20 mouse cellular contexts compared by ENCODE assay signal in genomic region chr15:68508190-68508589, GRCm38 (mm10).
A peak's percentile ranks its signal among the peaks of the same experiment; 100 is the strongest.
DNase-seq lines count a peak whose midpoint lies in the region; ATAC-seq and TF ChIP-seq lines count a peak whose summit lies in the region.
"Had no signal": no experiment of that assay in that cellular context is flagged by ENCODE, and none has a peak within 500 bp of the region (broad histone marks: within the 10 kb centered on the region; RNA-seq: fewer than 3 reads in every experiment).

No protein-coding gene starts in this region.

- no peaks in the 10 kb centered on the region for H3K27me3 ChIP-seq in kidney, adult 2 months (replicated peaks; ENCODE audit: control insufficient read depth, insufficient read depth, low read length)
- H3K27me3 ChIP-seq in kidney, embryonic 14.5 days (ENCODE audit: control insufficient read depth, insufficient read depth, low read length): no peaks in the 10 kb centered on the region
- H3K27me3 ChIP-seq in lung, embryonic 15.5 days: no peaks in the 10 kb centered on the region
- no peaks in the 10 kb centered on the region for H3K27me3 ChIP-seq in Patski
- H3K27me3 ChIP-seq: CH12.LX; forebrain, embryonic 13.5 days; hindbrain, embryonic 12.5 days had no signal

- 50% methylated on average over 5 of the region's 5 CpGs for WGBS in kidney, adult 2 months
- WGBS in kidney, embryonic 14.5 days: 60% methylated on average over 5 of the region's 5 CpGs
- WGBS in lung, embryonic 15.5 days: 48% methylated on average over 5 of the region's 5 CpGs

- TF ChIP-seq POLR2A in kidney, adult 2 months (IDR thresholded peaks at IDR 0.05; ENCODE audit: low read depth, low read length): no peak

- no peaks in the 10 kb centered on the region for H3K9me3 ChIP-seq in kidney, embryonic 14.5 days (ENCODE audit: control insufficient read depth, low read length)
- H3K9me3 ChIP-seq in lung, embryonic 15.5 days: no peaks in the 10 kb centered on the region
- H3K9me3 ChIP-seq: embryonic facial prominence, embryonic 10.5 days; forebrain, embryonic 13.5 days; hindbrain, embryonic 12.5 days had no signal

- no peaks in the 10 kb centered on the region for H3K36me3 ChIP-seq in kidney, adult 2 months (ENCODE audit: control insufficient read depth, insufficient read depth, low read length)
- H3K36me3 ChIP-seq in kidney, embryonic 14.5 days (ENCODE audit: control insufficient read depth, insufficient read depth, low read length): no peaks in the 10 kb centered on the region
- H3K36me3 ChIP-seq in lung, embryonic 15.5 days: no peaks in the 10 kb centered on the region
- H3K36me3 ChIP-seq: embryonic facial prominence, embryonic 10.5 days; hindbrain, embryonic 12.5 days had no signal

- DNase-seq in kidney, adult 2 months: peak; percentile 17
- no peak for DNase-seq in kidney, postnatal 25 days
- DNase-seq in kidney, postnatal 10 days: peak; percentile 5
- no peak for DNase-seq in lung, postnatal 4 days
- peak; percentile 19 for DNase-seq in Patski (ENCODE audit: low read depth, low spot score)
- DNase-seq in gastrocnemius, adult 2 months: no peak
- DNase-seq: adrenal gland, adult 8-10 months; adrenal gland, postnatal 36 days; cerebellum, adult 2 months; forebrain, postnatal 0 days; gastrocnemius, postnatal 25 days; heart, postnatal 10 days; heart, postnatal 4 days had no signal

- no peak overlapping the region for H3K4me3 ChIP-seq in kidney, adult 2 months (ENCODE audit: insufficient read depth, low read depth, low read length)
- no peak overlapping the region for H3K4me3 ChIP-seq in kidney, embryonic 14.5 days (ENCODE audit: low read length)
- H3K4me3 ChIP-seq in lung, embryonic 15.5 days: no peak overlapping the region
- no peak overlapping the region for H3K4me3 ChIP-seq in gastrocnemius, adult 2 months
- H3K4me3 ChIP-seq: embryonic facial prominence, embryonic 10.5 days; forebrain, embryonic 13.5 days; hindbrain, embryonic 12.5 days had no signal

- H3K27ac ChIP-seq in kidney, adult 2 months (ENCODE audit: insufficient read depth, low read depth, low read length): no peak overlapping the region; the same call in 1 of the 2 replicates
- no peak overlapping the region for H3K27ac ChIP-seq in kidney, embryonic 14.5 days (ENCODE audit: low read depth, low read length)
- H3K27ac ChIP-seq in lung, embryonic 15.5 days: no peak overlapping the region
- no peak overlapping the region for H3K27ac ChIP-seq in gastrocnemius, adult 2 months
- H3K27ac ChIP-seq: embryonic facial prominence, embryonic 10.5 days; forebrain, embryonic 13.5 days; hindbrain, embryonic 12.5 days had no signal

- intact Hi-C loops in gastrocnemius, adult 2 months (cut with DNase I): no loop called here

- in situ Hi-C loops in Patski (cut with MboI; ENCODE audit: low pct_unique_long_range_greater_than_20kb): no loop called here

- no peak overlapping the region for H3K4me2 ChIP-seq in kidney, embryonic 14.5 days (replicated peaks; ENCODE audit: low read depth, low read length)
- no peak overlapping the region for H3K4me2 ChIP-seq in lung, embryonic 15.5 days
- H3K4me2 ChIP-seq: forebrain, embryonic 13.5 days; hindbrain, embryonic 12.5 days had no signal

- no peaks in the 10 kb centered on the region; the same call in 1 of the 2 replicates for H3K4me1 ChIP-seq in kidney, adult 2 months (ENCODE audit: control insufficient read depth, insufficient read depth, low read length)
- no peaks in the 10 kb centered on the region for H3K4me1 ChIP-seq in kidney, embryonic 14.5 days (ENCODE audit: control insufficient read depth, insufficient read depth, low read length)
- H3K4me1 ChIP-seq in lung, embryonic 15.5 days: no peaks in the 10 kb centered on the region
- H3K4me1 ChIP-seq: embryonic facial prominence, embryonic 10.5 days; hindbrain, embryonic 12.5 days had no signal

- no peak overlapping the region for H3K9ac ChIP-seq in kidney, embryonic 14.5 days (ENCODE audit: low read depth, low read length)
- H3K9ac ChIP-seq in lung, embryonic 15.5 days: no peak overlapping the region
- H3K9ac ChIP-seq: forebrain, embryonic 13.5 days; forebrain, postnatal 0 days; hindbrain, embryonic 12.5 days had no signal

- ATAC-seq in kidney, embryonic 14.5 days (ENCODE audit: low FRiP score, low TSS enrichment): no peak
- ATAC-seq in lung, embryonic 15.5 days (ENCODE audit: borderline replicate concordance, extremely low read depth, low FRiP score, low TSS enrichment): peak; percentile 62; the same call in 1 of the 2 replicates
- no peak for ATAC-seq in Patski
- ATAC-seq: forebrain, embryonic 13.5 days; forebrain, postnatal 0 days; hindbrain, embryonic 16.5 days had no signal

- CTCF ChIA-PET in Patski (lab: Charles Lee): no interaction called here

- no peak for TF ChIP-seq CTCF in kidney, adult 2 months (conservative IDR thresholded peaks at IDR 0.05; ENCODE audit: insufficient read depth, insufficient read length, low read depth, low read length)
- TF ChIP-seq CTCF in Patski (IDR thresholded peaks at IDR 0.05): no peak
- TF ChIP-seq CTCF in gastrocnemius, adult 2 months (IDR thresholded peaks at IDR 0.05): no peak

- POLR2A ChIA-PET in Patski (lab: Charles Lee): no interaction called here

Comparison
In these comparisons a context has a peak if more than half of its experiments do, and no peak if none do; other contexts are left out.
1. DNase-seq: peak in kidney, adult 2 months (single experiment), kidney, postnatal 10 days (single experiment) and Patski (single experiment); none in kidney, postnatal 25 days (0 of 2), lung, postnatal 4 days (0 of 2) and gastrocnemius, adult 2 months (single experiment).